Mouse (Mus musculus) naive thymus-derived CD4-positive, alpha-beta T cell, adult 2 months (primary cell): ENCODE data around the gene Vav3.

ENCODE experiments used
- DNase-seq: peaks from one replicate; pipeline ENCODE4 v3.0.0-alpha.2; 2011; ENCODE audit warnings: low read depth

Vav3 gene

DNA sequence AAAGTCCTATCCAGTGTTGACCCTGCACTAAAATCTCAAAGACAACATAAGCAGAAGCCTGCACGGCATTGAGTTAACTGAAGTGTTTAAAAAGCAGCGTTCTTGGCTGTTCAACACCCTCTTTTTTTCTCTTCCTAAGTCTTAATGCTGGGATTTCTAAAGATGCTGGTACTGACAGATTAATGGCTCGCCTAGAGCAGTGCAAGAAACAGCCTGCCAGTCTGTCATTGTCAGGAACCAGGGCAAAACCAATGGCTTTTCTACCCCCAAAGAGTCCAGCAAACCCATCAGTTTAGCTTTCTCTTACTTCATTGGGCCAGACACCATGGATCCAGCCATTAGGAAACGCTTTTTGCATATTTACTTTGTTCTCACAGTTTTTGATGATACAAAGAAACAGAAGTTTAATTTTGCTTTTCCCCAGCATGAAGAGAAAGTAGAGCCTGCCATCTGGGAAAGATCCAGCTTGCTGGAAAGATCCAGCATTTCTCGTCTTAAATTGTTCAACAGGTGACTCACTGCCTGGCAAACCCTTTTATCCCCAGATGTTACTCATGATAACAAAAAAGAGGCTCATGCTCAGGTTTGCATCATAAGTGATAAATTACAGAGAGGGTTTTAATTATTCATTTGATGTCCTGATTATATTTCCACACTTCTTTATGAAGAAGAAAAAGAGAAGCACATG, 343.3 kb downstream of the Vav3 start:
- no peak for DNase-seq

DNA sequence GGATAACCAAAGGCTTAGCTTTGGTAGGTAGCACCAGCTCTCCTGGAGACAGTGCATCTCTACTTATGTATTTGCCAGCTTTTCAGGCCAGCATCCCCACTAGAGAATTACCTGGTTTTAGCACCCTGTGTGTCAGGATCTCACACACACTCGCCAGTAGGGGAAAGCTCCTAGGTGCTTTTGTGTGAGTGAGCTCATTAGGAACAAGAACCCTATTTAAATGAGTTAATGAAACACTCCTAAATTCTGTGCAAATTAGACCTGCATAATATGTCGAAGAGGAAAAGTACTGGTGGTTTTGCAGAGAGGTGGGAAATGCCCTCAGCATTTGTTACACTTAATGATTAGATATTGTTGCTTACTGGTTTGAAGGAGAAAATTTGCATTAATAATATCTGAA, 350.1 kb downstream of the Vav3 start:
- DNase-seq, result no peak

DNA sequence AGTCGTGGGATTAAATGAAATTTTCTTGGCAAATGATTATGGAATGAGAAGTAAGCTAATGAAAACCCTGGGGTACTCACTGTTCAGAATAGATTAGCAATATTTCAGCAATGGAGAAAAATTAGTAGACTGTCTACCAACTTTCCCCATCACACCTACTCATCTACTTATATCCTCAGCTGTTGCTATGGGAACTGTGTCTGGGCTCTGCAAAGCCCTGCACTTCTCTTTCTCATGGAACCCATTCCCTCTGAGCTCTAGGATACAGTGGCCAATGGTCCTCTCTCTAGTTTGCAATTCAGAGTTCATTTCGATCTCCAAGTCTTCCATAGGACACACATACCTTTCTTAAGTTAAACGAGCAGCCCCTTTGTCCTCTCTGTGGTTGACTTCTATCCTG, 352.2 kb downstream of the Vav3 start:
- no peak for DNase-seq

DNA sequence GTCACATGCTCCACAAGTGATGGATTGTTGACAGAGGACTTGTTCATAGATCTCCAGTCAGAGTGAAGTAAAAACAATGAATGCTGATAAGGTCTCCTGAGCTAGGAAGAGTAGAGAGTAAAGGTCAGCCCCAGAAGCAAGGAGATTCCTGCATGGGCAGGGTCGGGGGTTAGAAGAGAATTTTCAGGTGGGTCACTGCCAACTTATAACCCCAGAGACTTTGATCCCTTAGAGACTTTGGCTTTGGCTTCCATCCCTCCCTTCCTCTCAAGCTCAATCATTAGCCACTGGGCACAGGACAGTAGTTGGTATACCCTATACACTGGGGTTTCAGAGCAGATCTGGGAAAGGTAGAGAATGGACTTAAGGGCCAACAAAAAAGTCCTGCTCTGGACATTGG, 360.8 kb downstream of the Vav3 start:
- DNase-seq, result no peak

DNA sequence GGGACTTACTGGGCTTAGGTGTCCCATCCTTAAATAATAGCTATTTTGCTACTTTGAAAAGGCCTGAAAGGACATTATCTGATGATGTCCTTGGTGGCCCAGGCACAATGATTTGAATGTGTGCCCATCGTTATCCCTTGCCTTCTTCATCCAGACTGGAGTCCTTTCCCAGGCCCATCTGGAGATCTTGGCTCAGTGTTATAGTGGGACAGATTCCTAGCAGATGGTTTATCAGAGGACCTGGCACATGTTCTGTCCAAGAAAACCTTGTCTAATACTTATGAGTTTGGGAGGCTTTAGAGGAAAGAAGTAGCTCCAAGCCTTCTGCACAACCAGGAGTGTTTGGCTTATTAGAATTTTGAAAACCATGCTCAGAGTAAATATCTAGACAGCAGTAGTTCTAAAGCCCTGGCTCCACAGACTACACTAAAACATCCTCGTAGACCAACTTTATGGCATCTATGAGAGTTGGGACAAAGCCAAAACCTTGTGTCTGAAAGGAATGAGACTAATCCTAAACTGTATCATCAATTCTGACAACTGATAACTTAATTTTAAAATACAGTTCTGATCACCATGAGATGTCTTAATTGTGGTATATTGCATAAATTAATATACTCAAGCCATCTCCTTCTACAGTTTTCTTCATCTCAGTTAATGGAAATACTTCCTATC, 367.5 kb downstream of the Vav3 start:
- DNase-seq, result no peak

DNA sequence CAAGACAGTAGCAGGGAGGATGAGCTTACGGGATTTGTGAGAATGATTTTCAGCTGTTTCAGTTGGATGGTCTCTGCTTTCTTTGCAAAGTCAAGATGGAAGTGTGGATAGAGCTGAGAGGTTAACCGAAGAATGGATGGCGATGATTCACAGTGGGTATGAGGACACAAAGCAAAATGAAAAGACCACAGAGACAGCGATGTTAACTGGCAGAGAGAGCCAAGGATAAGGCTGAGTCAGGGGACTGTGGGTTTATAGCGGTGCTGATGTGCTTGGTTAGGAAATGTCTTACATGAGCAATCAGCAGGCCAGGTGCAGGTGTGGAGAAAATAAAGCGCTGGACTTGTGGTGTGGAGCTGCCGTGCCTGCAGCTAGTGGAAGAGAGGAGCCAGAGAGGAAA, 371.3 kb downstream of the Vav3 start:
- no peak for DNase-seq

DNA sequence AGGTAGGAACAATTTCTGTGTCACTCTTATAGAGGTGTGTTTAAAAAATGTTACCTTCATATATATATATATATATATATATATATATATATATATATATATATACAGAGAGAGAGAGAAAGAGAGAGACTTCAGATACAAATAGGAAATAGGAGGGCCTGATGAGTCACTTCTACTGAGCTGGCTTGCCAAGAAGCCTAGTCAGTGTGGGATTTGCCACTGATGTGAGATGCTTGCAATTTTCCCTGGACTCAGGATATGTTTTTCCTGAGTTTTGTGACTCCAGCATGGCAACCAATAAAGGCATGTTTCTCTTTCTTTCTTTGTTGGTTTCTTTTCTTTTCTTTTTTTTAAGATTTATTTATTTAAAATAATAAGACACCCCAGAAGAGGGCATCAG, 374.0 kb downstream of the Vav3 start:
- no peak for DNase-seq

DNA sequence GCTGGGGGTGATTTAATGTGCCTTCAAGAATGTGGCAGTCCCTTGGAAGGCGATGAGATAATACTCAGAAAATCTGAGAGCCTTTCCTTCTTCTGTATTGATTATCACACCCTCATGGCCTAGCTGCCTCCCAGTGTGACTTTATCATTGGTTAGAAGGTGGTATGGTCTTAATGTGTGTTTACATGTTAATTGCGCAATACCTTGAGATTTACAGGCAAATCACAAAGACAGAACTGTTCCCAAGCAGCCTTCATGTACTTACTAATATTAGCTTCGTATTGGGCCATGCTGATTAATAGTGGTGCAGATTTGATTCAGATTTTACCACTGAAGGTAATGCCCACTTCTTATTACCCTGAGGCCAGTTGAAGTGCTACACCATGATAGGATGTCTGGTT, 381.3 kb downstream of the Vav3 start:
- DNase-seq, result no peak

DNA sequence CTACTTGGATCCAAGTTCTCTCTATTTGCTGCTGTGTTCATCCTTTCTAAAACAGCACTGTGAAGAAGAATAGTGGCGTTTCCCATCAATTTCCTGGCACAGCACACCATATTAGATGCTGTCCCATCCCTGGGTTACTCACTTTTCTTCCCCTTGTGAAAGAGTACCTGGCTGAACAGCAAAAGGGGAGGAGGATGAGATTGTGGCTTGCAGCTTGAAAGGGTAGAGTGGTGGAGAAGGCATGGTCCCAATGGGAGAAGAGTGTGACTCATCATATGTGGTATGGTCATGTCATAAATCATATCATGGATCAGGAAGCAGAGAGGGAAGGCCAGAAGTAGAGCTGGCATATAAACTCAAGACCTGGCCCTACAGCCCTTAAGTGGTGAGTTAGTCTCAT, 386.3 kb downstream of the Vav3 start:
- DNase-seq, result no peak

DNA sequence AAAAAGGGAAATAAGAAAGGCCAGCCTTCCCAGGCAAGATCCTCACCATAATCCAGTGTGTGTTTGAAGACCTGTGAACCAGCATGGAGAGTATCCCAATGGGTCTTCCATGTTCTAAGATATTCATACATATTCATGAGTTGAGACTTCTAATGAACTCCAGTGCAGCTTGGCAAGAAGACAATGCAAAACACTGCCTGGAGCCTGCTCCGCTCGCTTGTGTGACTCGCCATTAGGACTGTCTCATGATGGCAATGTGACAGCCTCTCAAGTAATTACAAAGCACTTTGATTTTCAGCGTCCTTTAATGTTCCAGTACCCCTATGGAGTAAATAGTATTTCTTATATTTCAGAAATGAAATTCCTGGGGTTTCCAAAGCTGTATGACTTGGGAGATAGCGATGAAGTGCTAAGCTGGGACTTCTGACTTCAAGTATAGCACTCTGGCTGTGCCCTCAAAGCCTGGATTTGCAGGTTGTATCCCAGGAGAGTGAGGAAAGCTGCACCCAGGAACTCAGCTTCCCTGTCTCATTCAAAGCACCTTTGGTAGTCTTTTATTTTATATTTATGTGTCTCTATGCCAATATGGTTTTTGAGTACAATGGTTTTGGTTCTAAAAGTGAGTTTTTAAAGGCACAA, 391.3 kb downstream of the Vav3 start:
- DNase-seq, result no peak

DNA sequence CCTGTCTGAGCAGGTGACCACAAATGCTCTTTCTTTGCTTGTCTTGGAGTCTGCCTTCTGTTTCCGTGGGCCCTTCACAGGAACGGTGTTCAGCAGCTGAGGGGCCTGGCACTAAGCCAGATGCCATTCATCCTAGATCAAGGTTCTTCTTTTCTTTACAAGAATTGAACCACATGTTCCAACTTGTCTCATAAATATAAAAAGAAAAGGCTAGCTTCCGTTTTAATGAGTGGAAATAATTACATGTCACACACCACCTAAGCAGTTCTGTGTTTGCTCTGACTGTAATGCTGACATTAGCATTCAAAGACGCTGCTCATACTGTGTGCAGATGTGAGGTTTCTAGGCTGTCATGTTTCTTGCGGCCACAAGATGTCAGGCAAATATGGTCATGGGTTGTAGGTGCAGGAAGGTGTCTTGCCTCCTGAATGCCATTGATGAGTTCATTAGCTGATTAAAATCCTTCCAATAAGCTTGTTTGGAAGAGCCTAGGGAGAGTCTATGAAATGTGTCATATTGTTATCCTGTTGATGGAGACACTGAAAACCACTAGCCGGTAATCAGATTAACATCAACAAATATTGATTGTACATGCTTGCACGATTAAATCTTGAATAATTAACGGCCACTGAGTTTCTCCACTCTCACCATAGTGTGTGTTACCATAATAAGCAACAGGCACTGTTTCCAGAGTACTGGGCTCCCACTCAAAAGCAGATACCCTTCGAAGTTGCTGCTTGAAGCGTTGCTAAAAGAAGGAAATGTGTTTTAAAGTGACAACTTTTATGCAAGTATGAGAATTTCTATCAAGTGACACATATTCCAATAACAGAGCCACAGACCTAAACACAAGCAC, 392.1 kb downstream of the Vav3 start:
- DNase-seq, result peak; percentile 4
